Mouse (Mus musculus) spleen, postnatal 10 days (tissue): ENCODE results near the gene 2410137M14Rik.

Experiments used
- DNase-seq, 2 experiments: peaks; one replicate each; pipeline ENCODE4 v3.0.0; 2021 to 2022; ENCODE audit warnings: low spot score in 2 of 2

The 2410137M14Rik gene

DNA sequence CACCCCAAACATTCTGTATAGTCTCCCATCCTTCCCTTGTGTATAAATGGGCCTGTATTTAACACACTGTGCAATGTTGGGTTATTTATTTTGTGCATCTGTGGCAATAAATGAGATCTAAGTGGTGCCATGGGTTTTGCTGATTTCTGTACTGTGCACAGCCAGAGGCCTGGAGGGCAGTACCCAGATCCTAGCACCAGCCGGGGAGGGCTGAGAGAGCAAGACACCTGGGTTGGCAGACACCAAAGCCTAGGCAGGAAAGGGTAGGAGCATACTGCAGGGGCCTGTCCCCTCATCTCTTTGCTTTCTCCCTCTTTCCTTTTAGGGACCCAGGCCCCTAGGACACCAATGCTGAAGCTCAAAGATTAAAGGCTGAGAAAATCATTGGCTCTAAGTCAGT lies 32.8 kb downstream of the 2410137M14Rik start:
- DNase-seq = no peak

- DNase-seq = peak in 1 of 2 experiments; percentile 27
Observed at GRCm38 (mm10) chr17:36947051-36947819, 33.8 kb downstream of the 2410137M14Rik start.

DNA sequence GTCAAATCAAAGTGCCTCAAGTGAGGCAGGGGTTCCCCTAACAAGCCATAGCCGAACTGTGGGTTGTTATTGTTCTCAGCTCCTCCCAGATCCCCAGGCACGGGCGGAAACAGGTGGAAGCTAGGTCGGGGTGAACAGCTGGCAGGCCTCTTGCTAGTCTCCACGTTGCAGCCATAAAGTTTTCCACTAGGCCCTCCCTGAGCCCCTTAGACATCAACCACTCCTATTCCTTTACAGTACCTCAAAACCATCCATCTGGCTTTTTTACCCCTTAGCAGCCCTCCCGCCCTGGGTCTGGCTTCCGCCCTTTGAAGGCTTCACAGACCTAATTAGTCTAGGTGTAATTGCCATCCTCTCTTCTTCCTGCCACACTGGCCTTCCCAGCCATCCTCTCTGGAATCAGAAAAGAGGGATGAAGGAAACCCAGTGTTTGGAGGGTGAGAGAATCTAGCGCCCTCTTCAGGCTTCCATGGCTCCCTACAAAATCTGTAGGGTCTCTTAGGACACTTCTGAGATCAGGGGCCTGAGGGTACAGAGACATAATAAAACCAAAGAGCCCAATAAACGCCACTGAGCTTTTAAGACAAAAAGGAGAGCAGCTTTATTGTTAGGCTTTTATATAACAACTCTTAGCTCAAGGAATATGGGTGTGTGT lies 36.8 kb downstream of the 2410137M14Rik start:
- DNase-seq = no peak

DNA sequence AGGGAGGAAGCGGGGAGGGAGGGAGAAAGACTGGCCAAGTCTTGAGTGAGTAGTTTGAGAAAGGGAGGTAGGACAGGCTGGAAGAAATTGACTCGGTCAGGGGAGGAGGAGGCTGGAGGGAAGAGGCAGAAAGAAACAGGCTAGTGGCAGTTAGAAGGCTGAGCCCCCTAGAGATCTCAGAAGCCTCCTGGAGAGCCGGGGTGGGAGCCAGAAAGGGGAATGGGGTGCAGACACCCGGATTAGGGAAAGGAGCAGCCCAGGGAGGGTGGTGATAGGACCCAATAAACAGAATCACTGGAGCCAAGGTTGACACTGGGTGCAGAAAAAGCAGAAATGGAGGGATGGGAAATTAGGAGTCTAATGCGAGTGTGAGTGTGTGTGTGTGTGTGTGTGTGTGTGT lies 37.3 kb downstream of the 2410137M14Rik start:
- DNase-seq = no peak

DNA sequence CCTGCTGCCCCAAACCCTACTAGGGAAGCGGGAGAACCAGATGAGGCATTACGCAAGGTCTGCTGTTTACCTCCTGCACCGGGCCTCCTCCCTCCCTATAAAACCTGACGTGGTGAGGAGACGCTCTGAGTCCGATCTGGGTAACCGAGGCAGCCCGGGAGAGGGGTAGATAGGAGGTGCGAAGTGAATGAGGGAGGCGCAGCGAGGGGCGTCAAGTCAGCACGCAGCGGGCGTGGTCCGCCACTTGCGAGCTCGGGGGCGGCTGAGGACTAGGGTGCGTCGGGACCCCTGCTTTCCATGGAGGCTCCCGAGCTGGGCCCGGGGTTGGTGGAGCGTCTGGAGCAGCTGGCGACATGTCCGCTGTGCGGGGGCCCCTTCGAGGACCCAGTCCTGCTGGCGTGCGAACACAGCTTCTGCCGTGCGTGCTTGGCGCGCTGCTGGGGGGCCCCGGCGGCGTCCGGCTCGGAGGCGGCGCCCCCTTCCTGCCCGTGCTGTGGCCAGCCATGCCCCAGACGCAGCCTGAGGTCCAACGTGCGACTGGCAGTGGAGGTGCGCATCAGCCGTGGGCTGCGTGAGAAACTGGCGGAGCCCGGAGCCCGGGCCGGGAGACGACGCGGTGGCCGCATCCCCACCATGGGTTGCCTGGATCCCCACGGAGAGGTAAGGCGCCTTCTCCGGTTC lies 38.1 kb downstream of the 2410137M14Rik start, which contains the start of gene Rnf39:
Gene Rnf39 (plus strand): TSS at position 128 of the 681 bp plus-strand sequence.
- DNase-seq = no peak

DNA sequence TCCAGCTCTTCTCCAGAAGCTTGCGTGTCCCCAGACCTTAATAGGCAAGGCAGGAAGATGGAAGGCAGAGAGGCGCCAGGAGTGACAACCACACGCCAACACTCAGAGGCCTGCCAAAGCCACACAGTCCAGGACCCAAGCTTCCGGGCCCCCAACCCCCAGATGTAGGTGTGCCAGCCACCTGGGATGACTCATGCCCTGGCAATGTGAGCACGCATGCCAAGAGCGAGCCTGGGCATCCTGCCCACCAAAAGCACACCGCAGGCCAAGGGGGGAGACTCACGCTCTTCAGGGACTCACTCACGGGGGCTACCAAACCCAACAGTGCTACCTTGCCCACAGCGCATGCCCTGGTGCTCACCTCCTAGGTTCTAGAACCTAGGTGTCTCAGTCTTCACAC lies 38.6 kb downstream of the 2410137M14Rik start:
- no peak for DNase-seq

DNA sequence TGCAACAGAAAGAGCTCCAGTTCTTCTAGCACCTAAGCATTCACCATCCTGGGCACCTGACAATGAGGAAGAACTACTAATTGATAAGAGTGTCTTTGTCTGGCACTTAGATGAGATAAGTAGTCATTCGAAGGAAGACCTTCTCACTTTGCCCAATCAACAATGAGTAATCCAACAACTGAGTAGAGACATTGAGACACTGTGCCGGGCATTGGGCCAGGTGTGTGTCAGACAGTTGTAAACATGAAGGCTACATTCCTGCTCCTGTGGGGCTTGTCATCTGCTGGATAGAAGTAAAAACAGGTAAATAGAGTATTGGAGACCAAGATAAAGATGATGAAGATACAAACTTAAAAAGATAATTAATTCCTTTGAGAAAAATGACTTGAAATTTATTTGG lies 43.0 kb downstream of the 2410137M14Rik start:
- DNase-seq = no peak

- no peak for DNase-seq
Observed at GRCm38 (mm10) chr17:36931806-36932205, 49.2 kb downstream of the 2410137M14Rik start.

DNA sequence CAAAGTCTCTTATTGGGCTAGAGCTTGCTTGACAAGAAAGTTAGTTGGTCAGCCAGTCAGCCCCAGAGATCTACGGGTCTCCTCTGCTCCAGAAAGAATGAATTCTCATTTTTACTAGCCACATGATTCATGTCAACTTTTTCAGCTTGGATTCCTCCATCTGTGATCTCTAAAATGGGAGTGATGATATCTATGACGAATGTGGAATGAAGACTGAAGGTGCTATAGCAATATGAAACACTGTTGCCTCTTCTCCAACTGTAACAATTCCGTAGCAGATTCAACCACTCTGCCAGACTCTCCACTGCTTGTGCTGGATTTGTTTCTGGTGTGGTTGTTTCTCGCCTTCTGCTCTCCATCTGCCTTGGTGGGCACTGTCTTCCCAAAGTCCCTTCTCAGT lies 49.9 kb downstream of the 2410137M14Rik start:
- DNase-seq = no peak

- no peak for DNase-seq
Observed at GRCm38 (mm10) chr17:36930233-36930632, 50.8 kb downstream of the 2410137M14Rik start.

DNA sequence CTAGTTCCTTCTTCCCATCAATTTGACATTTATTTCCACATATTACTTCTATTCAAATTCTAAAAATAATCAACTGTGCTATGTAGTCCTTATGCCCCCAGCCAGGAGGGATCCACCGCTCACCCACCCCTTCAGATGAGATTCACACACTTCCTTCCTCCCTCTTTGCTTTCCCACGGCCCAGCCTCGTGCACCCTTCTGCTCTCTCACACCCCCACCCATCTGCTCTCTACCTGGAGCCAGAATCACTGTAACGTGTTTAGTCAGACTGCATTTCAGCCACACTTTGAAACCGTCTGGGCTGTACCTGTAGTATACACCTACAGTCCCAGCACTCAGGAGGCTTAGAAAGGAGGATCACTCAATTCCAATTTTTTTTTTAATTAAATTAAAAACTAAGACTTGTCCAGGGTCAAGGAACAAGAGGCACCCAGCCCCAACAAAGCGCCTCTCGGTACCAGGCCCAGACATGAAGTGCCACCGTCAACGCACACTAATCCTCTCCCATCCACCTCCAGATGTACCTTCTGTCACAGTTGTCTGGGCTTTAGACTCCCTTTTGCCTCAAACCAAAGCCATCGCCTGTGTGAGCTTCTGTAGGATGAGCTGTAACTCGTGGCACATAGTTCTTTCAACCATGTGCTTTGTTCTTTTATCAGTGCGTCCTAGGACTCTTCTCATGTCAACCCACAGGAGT lies 51.7 kb downstream of the 2410137M14Rik start:
- DNase-seq = no peak
